Mouse (Mus musculus) monocyte, adult 2 months (primary cell): ENCODE data around the gene Tsr3.
A peak's percentile ranks its signal among the peaks of the same experiment; 100 is the strongest.

ENCODE experiments used
- DNase-seq, 2 experiments: peaks; one replicate each; pipeline ENCODE4 v3.0.0; 2022; ENCODE audit warnings: low spot score in 2 of 2, low read depth in 1 of 2

The Tsr3 gene

DNA sequence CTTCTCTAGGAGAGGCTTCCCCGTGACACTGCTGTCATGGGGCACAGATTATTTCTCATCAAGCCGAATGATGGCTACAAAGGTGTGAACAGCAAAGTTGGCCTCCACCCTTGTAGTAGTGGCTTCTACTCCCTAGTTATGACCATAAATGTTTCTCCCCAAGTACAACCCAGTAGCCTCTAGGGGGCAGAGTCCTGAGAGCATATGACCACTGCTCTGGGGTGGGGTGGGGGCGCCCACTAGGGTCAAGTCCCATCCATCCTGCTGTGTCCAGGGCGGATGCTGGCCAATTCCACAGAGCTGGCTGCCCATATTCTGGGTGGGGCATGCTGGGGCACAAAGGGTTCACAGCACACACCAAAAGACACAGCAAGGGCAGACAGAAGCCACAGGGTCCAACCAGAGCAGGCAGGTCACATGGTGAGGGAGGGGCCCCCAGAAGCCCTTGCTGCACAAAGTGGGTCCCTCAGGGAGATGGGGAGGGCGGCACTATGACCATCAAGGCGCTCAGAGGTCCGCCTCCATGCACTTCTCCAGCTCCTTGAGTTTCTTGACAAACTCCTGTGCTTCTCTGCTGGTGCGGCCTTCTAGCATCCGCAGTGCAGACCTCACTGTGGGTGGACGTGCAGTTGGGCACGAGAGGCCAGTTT lies 3.3 kb downstream of the Tsr3 start:
- no peak for DNase-seq

DNA sequence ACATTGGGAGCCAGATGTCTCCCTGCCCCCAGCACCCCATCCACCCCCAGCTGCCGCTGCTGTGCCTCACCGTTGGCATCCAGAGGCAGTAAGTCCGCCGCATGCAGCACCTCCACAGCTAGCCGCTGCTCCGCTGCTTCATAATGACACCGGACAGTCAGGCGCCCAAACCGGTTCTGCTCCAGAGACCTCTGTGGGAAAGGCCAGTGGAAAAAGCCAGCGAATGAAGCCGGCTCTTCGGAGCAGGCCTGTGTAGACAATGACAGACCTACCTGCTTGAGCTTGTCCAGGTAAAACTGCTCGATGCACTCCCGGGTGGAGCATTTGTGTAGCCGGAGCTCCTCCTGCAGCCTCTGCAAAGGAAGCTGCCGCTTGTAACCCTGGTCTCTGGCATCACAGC lies 4.3 kb downstream of the Tsr3 start:
- DNase-seq, result no peak

DNA sequence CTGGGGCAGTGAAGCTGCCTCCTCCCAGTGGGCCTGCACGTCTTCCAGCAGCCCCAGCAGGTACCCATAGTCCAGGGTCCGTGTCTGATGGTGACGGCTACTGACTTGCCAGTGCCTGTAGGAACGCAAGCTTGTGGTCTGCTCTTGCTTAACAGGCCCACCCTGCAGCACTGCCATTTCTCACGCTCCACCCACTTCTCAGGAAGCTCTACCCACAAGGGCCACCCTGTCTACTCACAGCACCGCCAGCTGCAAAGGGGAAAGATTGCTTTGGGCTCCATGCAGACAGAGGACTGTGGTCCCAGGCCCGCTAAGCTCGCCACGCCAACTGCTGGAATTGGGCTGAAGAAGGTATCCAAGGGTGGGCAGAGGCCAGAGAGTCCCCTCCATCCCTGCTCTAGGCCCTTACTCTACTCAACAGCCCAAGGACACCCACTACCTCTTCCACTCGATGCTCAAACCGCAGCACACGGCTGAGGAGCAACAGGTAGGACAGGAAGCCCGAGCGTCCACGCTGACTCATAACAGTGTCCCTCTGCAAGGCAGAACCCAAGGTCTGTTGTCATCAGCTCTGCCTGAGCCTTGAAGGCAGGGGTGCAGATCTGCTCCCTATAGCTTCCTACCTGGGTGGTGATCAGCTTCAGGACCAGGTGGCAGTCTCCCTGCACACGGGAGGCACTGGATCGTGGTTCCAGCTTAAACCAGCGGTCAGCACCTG lies 8.2 kb downstream of the Tsr3 start:
- no peak for DNase-seq

DNA sequence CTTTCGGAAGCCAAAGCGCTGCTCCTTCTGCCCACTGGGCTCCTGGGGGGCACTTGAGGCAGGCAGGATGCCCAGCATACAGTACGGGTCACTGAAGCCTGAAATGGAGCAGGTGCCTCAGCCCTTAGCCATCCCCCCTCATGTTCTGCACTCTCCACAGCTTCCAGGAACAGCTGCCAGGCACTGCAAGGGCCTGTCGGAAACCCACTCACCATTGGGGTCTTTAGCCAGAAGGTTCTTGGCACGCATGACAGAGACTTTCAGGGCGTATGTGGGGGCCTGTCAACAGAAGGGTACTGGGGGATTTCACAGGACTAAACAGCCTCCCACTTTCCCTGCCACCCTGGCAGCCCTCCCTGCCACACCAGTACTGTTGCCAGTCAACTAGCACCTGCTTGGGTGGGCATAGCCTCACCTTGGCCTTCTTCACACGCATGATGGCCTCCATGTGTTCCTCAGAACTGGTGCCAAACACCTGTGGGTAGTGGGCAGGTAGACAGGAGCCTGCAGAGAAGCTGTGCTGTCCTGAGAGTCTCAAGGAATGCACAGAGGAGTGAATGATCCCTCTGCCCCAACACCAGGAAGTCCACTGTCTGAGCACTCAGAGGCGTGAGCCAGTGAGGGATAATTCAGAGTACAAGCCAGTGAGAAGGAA lies 10.3 kb downstream of the Tsr3 start:
- no peak for DNase-seq

DNA sequence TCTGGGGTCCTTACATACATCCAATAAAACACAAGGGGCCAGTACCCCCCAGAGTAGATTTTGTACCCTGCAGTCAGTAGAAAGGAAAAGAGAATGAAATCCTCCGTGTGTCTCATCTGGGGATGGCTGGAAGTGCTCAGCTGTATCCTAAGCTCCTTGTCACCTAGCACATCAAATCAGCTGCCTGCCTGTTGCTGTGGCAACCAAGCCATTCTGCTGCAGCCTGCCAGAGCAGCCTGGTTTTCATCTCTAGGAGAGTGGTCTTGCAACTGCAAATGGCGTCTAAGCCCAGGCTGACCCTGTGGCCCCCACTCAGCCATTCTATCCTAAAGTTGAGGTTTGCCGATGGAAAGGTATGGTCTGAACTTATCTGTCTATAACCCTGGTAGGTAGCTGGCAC lies 12.7 kb downstream of the Tsr3 start:
- no peak for DNase-seq

DNA sequence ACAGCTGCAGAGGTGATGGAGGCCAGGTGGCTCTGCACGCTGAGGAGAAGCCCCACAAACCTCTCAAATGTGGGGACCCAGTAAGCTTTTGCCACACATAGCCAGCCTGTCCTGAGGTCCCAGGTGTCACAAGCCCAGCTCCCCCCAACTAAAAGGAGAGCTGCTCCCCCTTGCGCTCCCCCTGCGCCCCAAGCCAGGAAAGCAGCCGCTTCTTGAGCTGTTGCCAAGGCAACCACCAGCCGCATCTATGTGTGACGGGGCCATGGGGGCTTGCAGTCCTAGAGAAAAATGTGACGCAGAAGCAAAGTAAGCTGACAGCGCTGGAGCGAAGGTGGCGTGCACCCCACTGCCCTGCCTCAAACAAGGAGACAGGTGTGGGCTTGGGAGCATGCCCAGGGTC lies 13.8 kb downstream of the Tsr3 start:
- no peak for DNase-seq

DNA sequence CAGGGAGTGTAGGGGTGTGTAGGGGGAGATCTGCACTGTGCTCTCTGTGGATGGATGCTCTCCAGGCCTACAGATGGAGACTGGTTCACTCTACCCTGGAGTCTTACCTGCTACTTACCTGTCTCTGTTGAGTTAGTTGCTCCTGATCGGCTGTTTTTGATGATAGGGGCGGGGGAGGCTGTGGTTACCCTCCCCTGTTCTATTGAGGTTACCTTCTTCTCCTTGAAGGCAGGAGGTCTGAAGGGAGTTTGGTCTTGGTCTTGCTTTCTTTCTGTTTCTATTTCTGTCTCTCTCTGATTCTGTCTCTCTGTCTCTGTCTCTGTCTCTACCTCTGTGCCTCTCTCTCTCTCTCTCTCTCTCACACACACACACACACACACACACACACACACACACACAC lies 15.1 kb downstream of the Tsr3 start:
- DNase-seq, result no peak

DNA sequence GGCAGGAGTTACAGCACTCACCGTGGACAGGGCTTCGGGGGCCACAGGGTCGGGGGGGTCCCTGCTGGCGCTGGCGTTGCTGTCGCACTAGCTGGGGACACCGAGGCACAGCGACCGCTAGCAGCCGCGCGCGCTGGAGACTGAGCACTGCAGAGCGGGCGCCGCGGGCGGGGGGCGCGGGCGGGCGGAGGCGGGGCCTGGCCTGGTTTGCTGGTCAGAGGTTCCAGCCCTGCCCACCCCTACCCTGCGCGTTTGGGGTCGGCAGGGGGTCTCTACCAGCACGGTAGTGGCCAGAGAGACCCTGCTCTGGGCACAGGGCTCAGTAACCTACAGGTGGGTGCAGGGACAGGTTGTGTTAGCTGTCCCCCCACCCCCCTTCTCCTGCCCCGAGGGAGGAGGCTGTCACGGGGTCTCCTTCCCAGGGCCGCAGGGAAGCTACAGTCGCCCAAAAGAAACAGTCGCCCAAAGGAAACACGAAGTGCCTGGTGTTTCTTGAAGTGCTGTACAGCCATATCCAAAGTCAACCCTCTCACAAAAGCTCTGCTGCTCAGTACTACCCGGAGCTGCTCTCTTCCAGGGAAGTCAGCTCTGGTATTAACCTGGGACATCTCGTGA lies 16.3 kb downstream of the Tsr3 start, which contains the start of gene Baiap3:
Gene Baiap3 (minus strand): TSS at position 225 of the 615 bp plus-strand sequence.
- DNase-seq, result no peak

DNA sequence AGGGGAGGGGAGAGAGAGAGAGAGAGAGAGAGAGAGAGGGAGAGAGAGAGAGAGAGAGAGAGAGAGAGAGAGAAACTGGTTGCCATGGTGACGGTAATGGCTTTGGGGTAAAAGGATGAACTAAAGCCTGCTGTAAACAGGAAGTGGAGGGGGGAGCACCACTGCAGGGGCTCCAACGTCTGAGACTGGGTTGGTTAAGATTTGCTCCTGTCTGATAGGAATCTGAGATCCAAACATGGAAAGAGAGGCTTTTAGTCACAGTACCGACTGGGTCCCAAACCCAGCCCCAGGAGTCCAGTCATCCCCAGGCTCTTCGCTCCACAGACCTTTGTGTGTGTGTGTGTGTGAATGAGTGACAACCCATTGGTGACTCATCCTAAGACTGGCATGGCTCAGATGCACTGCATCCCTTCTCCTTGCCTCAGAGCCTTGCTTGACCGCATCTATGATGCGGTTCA lies 17.9 kb downstream of the Tsr3 start:
- DNase-seq, result no peak

DNA sequence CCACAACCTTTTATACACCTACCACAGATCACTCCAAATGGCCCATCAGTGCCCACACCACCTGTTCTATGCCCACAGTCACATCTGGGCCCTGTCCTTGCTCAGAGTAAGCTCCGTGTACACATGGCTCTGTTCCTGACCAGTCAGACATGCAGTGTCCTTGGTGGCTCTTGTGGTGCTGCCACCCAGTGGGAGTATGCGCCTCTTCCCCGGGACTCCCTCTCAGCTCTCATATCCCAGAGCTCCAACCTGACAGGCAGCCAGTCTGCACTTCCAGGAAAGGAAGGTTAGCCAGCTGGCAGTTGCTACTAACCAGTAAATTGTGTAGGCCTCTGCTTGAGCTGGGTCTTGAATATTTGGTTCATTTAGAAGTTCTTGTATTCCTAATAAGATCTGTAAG lies 24.5 kb downstream of the Tsr3 start:
- DNase-seq, result no peak

DNA sequence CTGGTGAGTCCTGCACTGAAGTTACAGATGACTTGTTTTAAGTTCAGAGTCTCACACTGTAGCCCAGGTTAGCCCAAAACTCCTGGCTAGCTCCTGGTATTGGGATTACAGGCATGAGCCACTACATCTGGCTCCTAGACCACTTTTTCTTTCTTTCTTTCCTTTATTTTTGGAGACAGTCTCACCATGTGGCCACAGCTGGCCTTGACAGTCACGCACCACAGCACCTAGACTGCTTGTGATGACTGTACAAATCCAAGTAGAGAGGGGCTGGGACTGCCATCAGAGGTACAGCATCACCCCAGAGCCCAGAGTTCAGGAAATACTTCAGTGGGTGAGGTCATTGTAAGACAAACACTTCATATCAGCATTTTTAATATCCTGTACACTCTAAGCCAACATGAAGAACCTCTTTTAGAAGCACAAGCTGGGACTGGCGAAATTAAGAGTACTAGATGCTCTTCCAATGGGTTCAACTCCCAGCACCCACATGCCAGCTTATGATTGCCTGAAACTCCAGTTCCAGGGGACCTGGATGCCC lies 30.9 kb downstream of the Tsr3 start:
- DNase-seq, result no peak

DNA sequence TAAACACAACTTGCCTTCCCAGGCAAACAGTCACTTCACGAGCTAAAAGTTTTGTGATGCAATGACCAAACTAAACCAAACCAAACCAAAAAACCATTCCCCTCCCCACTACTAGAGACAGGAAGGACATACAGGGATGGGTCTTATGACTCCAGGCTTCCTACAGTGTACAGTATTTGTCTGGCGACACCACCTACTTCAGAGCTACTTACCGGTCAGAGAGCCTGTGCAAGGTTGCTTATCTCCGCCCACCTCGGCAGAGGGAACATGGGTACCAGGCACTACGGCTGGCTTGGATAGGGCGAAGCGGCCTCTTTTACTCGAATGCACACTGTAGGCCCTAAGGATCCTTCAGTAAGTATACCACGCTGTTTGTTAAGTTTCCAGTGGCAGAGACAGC lies 32.4 kb downstream of the Tsr3 start:
- no peak for DNase-seq

DNA sequence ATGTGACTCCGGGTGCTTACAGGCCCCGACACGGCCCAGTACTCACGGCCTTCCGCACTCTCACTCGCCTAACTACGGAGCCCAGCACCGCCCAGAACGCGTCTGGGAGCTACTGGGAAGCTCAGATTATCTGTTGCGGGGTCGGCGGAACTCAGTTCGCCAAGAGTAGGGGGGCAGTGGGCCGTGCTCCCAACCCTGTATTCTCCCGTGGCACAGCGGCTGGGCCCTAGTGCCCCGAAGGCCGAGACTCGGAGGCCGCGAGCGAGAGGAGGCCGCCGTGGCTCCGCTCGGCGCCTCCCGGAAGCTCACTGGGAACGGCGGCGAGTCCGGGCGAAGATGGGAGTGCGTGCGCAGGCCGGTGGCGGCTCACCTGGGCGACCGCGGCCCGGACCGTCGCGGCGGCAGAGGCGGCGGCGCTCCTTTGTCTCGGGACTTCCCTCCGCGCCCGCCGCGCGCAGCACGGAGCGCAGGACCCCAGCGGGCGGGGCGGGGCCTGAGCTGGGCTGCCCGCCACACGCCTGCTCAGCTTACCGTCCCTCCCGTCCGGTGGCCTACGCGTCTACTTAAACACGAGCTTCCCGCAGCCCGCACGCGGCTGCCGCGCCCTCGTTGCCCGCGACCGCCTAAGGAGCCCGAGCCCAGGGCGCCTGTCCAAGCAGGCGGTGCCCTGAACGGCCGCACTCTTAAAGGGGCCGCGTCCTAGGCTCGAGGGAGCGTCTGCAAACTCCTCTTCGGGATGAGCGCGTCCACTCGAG lies 33.2 kb downstream of the Tsr3 start:
- DNase-seq, result peak; percentile 79 to 92

DNA sequence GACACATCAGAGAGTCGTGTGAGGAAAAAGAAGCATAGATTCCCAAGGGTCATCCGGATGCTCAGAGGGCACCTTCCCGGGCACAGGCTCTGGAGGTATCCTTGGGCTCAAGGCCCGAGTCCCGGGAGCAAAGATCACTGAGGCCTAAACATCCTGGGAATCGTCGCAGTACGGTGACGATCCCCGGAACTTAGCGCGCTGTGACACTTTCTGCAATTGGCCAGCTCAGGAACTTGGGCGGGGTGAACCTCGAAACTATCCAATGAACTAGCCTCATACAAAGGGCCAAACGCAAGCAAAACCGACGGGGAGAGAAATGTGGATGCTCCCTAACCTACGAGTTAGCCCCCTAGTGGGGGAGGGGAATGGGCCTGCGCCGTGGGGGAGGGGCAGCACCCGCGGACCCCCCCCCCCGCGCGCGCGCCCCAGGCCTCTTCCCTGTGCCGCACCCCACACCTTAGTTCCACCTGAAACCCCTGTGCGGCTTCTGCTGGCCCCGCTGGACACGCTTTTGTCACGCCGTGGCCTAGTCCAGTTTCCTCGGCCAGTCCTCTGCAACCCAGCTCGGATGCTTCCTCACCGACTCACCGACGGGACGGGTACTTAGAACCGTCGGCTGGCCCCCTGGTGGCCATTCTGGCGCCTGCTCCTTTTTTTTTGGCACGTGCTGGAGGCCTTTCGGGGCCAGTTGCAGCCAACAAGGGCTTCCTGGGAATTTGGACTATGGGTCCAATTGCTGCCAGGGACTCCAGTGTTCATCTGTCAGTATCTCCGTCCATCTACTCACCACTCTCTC lies 33.9 kb downstream of the Tsr3 start:
- peak; percentile 80 to 93 for DNase-seq

DNA sequence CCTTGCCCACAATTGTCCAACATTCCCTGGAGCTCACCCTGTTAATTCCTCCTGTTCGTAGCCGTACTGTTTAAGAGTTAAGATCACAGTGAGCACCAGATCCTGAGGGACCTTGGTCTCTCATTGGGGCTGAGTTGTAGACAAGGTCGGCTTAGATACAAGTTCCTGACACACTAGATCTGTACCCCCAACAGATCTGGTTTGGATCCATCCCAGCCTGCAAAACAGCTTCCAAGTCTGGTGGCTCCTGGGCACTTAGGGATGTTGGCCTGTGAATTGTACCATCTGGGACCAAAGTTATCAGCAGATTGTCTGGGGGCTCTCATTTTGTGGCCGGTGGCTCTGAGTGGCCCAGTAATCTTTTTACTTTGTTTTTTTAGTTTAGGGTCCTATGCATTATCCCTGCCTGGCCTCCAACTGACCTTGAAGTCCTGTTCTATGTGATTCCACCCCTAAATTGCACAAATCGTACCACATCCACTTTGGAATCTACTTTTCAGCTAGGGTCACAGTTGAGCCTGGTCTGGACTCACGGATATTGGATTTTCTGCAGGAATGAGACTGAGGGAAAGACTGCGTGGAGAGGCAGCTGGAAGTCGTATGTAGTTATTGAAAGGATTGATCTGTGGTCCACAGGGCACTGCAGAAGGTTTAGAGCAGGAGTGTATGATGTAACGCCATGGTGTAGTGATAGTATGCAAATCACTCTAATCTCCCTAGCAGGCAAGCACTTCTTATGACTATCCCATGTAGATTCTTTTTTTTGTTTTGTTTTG lies 34.8 kb downstream of the Tsr3 start, which contains the start of gene Ube2i:
Gene Ube2i (minus strand): TSS at position 52 of the 776 bp plus-strand sequence.
- DNase-seq, result no peak

DNA sequence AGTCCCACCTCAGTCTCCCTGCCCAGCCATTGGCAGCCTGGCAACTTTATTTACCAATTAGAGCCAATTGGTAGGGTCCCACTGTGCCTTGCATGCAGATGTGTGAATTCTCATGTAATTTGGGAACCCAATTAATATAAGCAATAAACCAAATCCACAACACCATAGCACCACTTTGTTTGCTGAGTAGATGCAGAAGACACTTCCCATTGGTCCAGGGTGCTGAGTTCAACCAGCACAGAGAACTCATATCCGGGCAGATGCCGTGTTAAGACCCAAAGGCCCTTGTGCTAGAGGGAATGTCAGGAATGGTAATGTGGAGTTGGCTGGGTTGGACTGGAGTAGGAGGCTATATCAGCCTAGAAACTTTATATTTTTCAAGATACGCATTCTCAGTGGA lies 35.9 kb downstream of the Tsr3 start:
- DNase-seq, result no peak

DNA sequence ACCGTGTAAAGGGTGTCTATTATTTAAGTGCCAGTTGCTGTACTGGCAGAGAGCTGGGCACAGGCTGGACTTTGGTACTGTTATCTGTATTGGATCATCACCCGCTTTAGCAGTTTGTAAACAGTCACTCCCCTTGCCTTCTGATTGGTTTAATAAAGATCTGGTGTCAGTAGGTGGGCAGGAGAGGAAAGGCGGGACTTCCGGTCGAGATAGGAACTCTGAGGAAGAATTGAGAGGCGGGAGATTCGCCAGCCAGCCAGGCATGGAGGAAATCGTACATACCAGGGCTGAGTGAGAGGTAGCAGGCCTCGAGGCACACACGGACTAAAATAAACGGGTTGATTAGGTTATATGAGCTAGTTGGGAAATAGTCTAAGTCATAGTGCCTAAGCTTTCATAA lies 42.2 kb downstream of the Tsr3 start:
- DNase-seq, result no peak

DNA sequence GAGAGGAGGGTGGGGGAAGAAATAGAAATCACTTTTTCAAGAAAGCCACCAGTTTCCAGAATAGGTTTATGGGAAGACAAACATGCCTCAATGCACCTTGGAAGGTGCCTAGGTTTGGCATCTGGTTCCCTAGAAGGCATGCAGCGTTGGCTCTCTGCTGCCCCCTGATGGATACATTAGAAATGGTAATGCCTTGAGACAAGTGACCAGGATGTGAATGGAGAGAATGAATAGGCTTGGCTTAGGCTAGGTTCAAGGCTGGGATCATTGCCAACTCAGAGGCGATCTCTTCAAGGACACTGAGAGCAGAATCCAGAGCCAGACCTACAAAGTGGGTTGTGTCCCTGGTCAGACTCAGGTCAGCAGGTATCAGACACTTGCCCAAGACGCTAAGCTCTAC lies 45.1 kb downstream of the Tsr3 start:
- peak in 1 of 2 experiments; percentile 43 for DNase-seq

DNA sequence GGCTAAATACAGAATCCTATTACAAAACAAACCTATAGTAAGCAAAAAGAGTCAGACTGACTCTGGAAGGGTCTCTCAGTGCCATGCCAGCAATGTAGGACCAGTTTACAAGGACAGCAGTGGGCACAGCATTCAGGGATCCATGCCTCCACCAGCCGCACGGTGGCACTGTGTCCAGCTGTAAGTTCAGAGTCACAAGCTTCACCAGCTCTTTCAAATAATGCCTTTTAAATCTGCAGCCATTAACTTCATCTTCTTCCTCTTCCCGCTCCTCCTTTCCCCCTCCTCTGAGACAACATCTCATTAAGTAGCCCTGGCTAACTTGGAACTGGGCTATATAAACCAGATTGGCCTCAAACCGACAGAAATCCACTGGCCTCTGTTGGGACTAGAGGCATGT lies 48.9 kb downstream of the Tsr3 start:
- DNase-seq, result no peak
